Mouse (Mus musculus) neural tube, embryonic 12.5 days (tissue): ENCODE results near the gene Gm3138. TPM values are rescaled to one million over a fixed set of nuclear protein-coding genes. Genes with fewer than 3 reads are reported as not detected.
"Not testable (repeated sequence)": the region's sequence is repeated elsewhere in the genome, so short reads cannot be mapped to it uniquely, and the experiment has no call there.

Source experiments
- ATAC-seq: fragments of 200-750 bp; cut with Nextera tagmentation; 2 replicates; pipeline ENCODE4 v1.8.0; 2017; ENCODE audit warnings: low read depth, mild to moderate bottlenecking, moderate TSS enrichment, moderate library complexity; ENCODE audit not compliant: low FRiP score
- H3K27ac ChIP-seq: fragments of 300-500 bp; sonication (generic); 2 replicates; pipeline ENCODE4 v1.5.1; 2016
- H3K27me3 ChIP-seq: fragments of 300-500 bp; sonication (generic); replicated peaks from 2 replicates; pipeline ENCODE4 v1.6.1; 2016; ENCODE audit warnings: mild to moderate bottlenecking
- H3K36me3 ChIP-seq: fragments of 300-500 bp; sonication (generic); 2 replicates; pipeline ENCODE4 v1.6.1; 2016; ENCODE audit warnings: mild to moderate bottlenecking
- H3K4me1 ChIP-seq: fragments of 300-500 bp; sonication (generic); 2 replicates; pipeline ENCODE4 v1.6.1; 2016
- H3K4me2 ChIP-seq: fragments of 300-500 bp; sonication (generic); replicated peaks from 2 replicates; pipeline ENCODE4 v1.6.1; 2016; ENCODE audit warnings: mild to moderate bottlenecking
- H3K4me3 ChIP-seq: fragments of 300-500 bp; sonication (generic); 2 replicates; pipeline ENCODE4 v1.5.1; 2016
- H3K9ac ChIP-seq: fragments of 300-500 bp; sonication (generic); 2 replicates; pipeline ENCODE4 v1.6.1; 2016; ENCODE audit warnings: mild to moderate bottlenecking
- H3K9me3 ChIP-seq: fragments of 300-500 bp; sonication (generic); 2 replicates; pipeline ENCODE4 v1.6.1; 2016; ENCODE audit warnings: mild to moderate bottlenecking
- WGBS: fragments of 180-500 bp; shearing (Covaris S2); methylation state at CpG from one replicate; pipeline ENCODE4 v1.1.7; 2016; 5-methylcytosine and 5-hydroxymethylcytosine counted together
- polyA plus RNA-seq: library from polyadenylated mRNA; unstranded; fragments of >200 nt; fragmentation: Nextera tagmentation; extraction: Ambion mirVana; gene quantifications from 2 replicates; pipeline ENCODE4 v1.2.1, GENCODE M21; 2016

Gm3138 gene
- not detected in 2 replicates for polyA plus RNA-seq

GRCm38 (mm10) chr14:4249331-4249730 is at the start of gene Gm3138:
Gm3138 (plus strand) TSS chr14:4249631.
- ATAC-seq, H3K4me2 ChIP-seq, H3K27me3 ChIP-seq, H3K4me1 ChIP-seq, H3K9ac ChIP-seq, H3K36me3 ChIP-seq, H3K4me3 ChIP-seq, H3K9me3 ChIP-seq, H3K27ac ChIP-seq: not testable (repeated sequence)
- no CpG with 5 or more reads among the region's 2 CpGs for WGBS

GRCm38 (mm10) chr14:4269238-4269950 is 20.0 kb downstream of the Gm3138 start:
- 84% methylated on average over 2 of the region's 2 CpGs for WGBS

GRCm38 (mm10) chr14:4279828-4280227 is 30.4 kb downstream of the Gm3138 start:
- H3K9me3 ChIP-seq, H3K4me3 ChIP-seq, H3K9ac ChIP-seq, H3K4me2 ChIP-seq, H3K4me1 ChIP-seq, H3K36me3 ChIP-seq, ATAC-seq, H3K27ac ChIP-seq, H3K27me3 ChIP-seq: not testable (repeated sequence)
- WGBS = 85% methylated on average over 3 of the region's 3 CpGs

More at GRCm38 (mm10) chr14:4269238-4269950, 20.0 kb downstream of the Gm3138 start:
- not testable (repeated sequence) for ATAC-seq, H3K4me3 ChIP-seq, H3K27me3 ChIP-seq, H3K9me3 ChIP-seq, H3K36me3 ChIP-seq, H3K9ac ChIP-seq, H3K4me1 ChIP-seq, H3K27ac ChIP-seq, H3K4me2 ChIP-seq

Other genes with a start within 250 kb of the Gm3138 start
- 0.90 and 1.1 TPM in 2 replicates for gene Gm5796, start 225.7 kb upstream of the Gm3138 start, polyA plus RNA-seq
- gene Gm3115, start 165.5 kb upstream of the Gm3138 start, polyA plus RNA-seq = not detected in 2 replicates
- 0.94 and 1.5 TPM in 2 replicates for gene Gm8108, start 139.1 kb upstream of the Gm3138 start, polyA plus RNA-seq
- not detected in 2 replicates for gene Gm3127, start 84.6 kb upstream of the Gm3138 start, polyA plus RNA-seq
- gene Gm2974, start 67.1 kb upstream of the Gm3138 start, polyA plus RNA-seq = 1.8 and 2.0 TPM in 2 replicates
- not detected in 2 replicates for gene Gm3149, start 67.7 kb downstream of the Gm3138 start, polyA plus RNA-seq
- 1.3 and 1.4 TPM in 2 replicates for gene 2610042L04Rik, start 85.1 kb downstream of the Gm3138 start, polyA plus RNA-seq
- not detected in 2 replicates for gene Gm3159, start 147.9 kb downstream of the Gm3138 start, polyA plus RNA-seq
- 1.1 and 1.7 TPM in 2 replicates for gene Gm3164, start 165.8 kb downstream of the Gm3138 start, polyA plus RNA-seq
- 0.93 TPM in 1 of 2 replicates, not detected in the other for gene Gm3173, start 181.4 kb downstream of the Gm3138 start, polyA plus RNA-seq
- gene Gm3182, start 232.1 kb downstream of the Gm3138 start, polyA plus RNA-seq = not detected in 2 replicates